Mouse (Mus musculus): ENCODE results near the gene Ush2a.

GRCm38 (mm10) chr1:189007980-189008324, 746.1 kb downstream of the Ush2a start:
- TF ChIP-seq CTCF (IDR thresholded peaks at IDR 0.05; ENCODE audit: low read depth, low read length): no peak
- TF ChIP-seq GATA1 (IDR thresholded peaks at IDR 0.05; ENCODE audit: borderline replicate concordance, low read length): no peak
